Mouse (Mus musculus) CH12.LX (cell line): ENCODE measurements around the gene Agtr1a. TPM values are rescaled to one million over a fixed set of nuclear protein-coding genes. Genes with fewer than 3 reads are reported as not detected.

Experiments used
- DNase-seq: peaks from one replicate; pipeline ENCODE4 v3.0.0-alpha.2; 2013; ENCODE audit errors: extremely low read depth
- H3K27ac ChIP-seq: 2 replicates; pipeline ENCODE4 v1.5.1; 2012; ENCODE audit warnings: low read depth, mild to moderate bottlenecking, control low read depth, moderate library complexity; ENCODE audit not compliant: insufficient read depth
- H3K27me3 ChIP-seq: replicated peaks from 2 replicates; pipeline ENCODE3; 2012; ENCODE audit warnings: inconsistent platforms
- H3K36me3 ChIP-seq, 2 experiments: replicated peaks in 1 of 2; 2 replicates each; pipeline versions ENCODE3 to v1.6.1; 2012; ENCODE audit warnings: inconsistent platforms in 1 of 2, low read length in 1 of 2, mild to moderate bottlenecking in 1 of 2, mixed read lengths in 1 of 2, moderate library complexity in 1 of 2; ENCODE audit not compliant: control insufficient read depth in 1 of 2, insufficient read depth in 1 of 2
- H3K4me1 ChIP-seq, 2 experiments: 2 replicates each; pipeline ENCODE4 v1.6.1; 2012; ENCODE audit warnings: inconsistent platforms in 1 of 2, moderate library complexity in 1 of 2; ENCODE audit not compliant: insufficient read depth in 2 of 2, control insufficient read depth in 1 of 2
- H3K4me2 ChIP-seq: 2 replicates; pipeline ENCODE4 v1.6.1; 2012; ENCODE audit warnings: low read depth, mild to moderate bottlenecking, control low read depth; ENCODE audit not compliant: poor library complexity, insufficient read depth, severe bottlenecking
- H3K4me3 ChIP-seq, 3 experiments: fragments of 150-350 bp in 1 of 3; sonication (generic) in 1 of 3; replicated peaks in 1 of 3; 2 replicates each; pipeline versions ENCODE3 to v1.5.1; 2011 to 2012; ENCODE audit warnings: low read depth in 2 of 3, low read length in 2 of 3, mild to moderate bottlenecking in 2 of 3, moderate library complexity in 2 of 3, control low read depth in 1 of 3, improper control_type of control experiment in 1 of 3, inconsistent platforms in 1 of 3, mixed read lengths in 1 of 3; ENCODE audit not compliant: poor library complexity in 1 of 3
- H3K79me2 ChIP-seq: replicated peaks from 2 replicates; pipeline ENCODE4 v1.6.1; 2012; ENCODE audit warnings: mild to moderate bottlenecking, moderate library complexity; ENCODE audit not compliant: control insufficient read depth, poor library complexity, insufficient read depth, severe bottlenecking; ENCODE audit errors: extremely low read depth
- H3K9ac ChIP-seq: 2 replicates; pipeline ENCODE4 v1.6.1; 2012; ENCODE audit warnings: low read depth, mild to moderate bottlenecking, control low read depth, moderate library complexity; ENCODE audit not compliant: insufficient read depth
- H3K9me3 ChIP-seq: replicated peaks from 2 replicates; pipeline ENCODE3; 2012; ENCODE audit warnings: low read length, inconsistent platforms, mixed read lengths
- BHLHE40 ChIP-seq: IDR thresholded peaks from 2 replicates; pipeline ENCODE4 v1.6.1; 2011; ENCODE audit warnings: mild to moderate bottlenecking, low read depth, low read length, improper control_type of control experiment
- CTCF ChIP-seq, 2 experiments: IDR thresholded peaks in 1 of 2; conservative IDR thresholded peaks in 1 of 2; 2 replicates each; pipeline ENCODE4 v1.5.1; 2011 to 2012; ENCODE audit warnings: low read depth in 2 of 2, low read length in 2 of 2, improper control_type of control experiment in 1 of 2, inconsistent platforms in 1 of 2, mild to moderate bottlenecking in 1 of 2, moderate library complexity in 1 of 2
- ETS1 ChIP-seq: conservative IDR thresholded peaks from 2 replicates; pipeline ENCODE4 v1.6.1; 2012; ENCODE audit warnings: low read depth, mild to moderate bottlenecking, inconsistent platforms, low read length, improper control_type of control experiment, moderate library complexity
- GABPA ChIP-seq: IDR thresholded peaks from 2 replicates; pipeline ENCODE4 v1.6.1; 2012; ENCODE audit warnings: low read depth, low read length, improper control_type of control experiment, inconsistent platforms; ENCODE audit not compliant: insufficient replicate concordance
- HCFC1 ChIP-seq: IDR thresholded peaks from 2 replicates; pipeline ENCODE4 v1.6.1; 2012; ENCODE audit warnings: low read depth, mild to moderate bottlenecking, inconsistent platforms, low read length, improper control_type of control experiment
- JUN ChIP-seq: IDR thresholded peaks from 2 replicates; pipeline ENCODE4 v1.6.1; 2011; ENCODE audit warnings: low read depth, mild to moderate bottlenecking, low read length, improper control_type of control experiment, moderate library complexity; ENCODE audit not compliant: insufficient read depth
- JUND ChIP-seq: conservative IDR thresholded peaks from 2 replicates; pipeline ENCODE4 v1.6.1; 2011; ENCODE audit warnings: low read depth, low read length, improper control_type of control experiment
- KAT2A ChIP-seq: IDR thresholded peaks from 2 replicates; pipeline ENCODE4 v1.6.1; 2012; ENCODE audit warnings: low read length, improper control_type of control experiment, inconsistent platforms; ENCODE audit not compliant: insufficient replicate concordance
- MAX ChIP-seq: IDR thresholded peaks from 2 replicates; pipeline ENCODE4 v1.6.1; 2011; ENCODE audit warnings: low read length, improper control_type of control experiment
- MEF2A ChIP-seq: IDR thresholded peaks from 2 replicates; pipeline ENCODE4 v1.6.1; 2014; ENCODE audit warnings: low read depth, mild to moderate bottlenecking, inconsistent platforms, low read length, improper control_type of control experiment, borderline replicate concordance
- NRF1 ChIP-seq: IDR thresholded peaks from 2 replicates; pipeline ENCODE4 v1.6.1; 2014; ENCODE audit warnings: low read depth, mild to moderate bottlenecking, inconsistent platforms, low read length, improper control_type of control experiment, moderate library complexity
- PAX5 ChIP-seq: IDR thresholded peaks from 2 replicates; pipeline ENCODE4 v1.6.1; 2012; ENCODE audit warnings: low read length, inconsistent platforms, mixed read lengths
- POLR2AphosphoS2 ChIP-seq: IDR thresholded peaks from 2 replicates; pipeline ENCODE4 v1.6.1; 2011; ENCODE audit warnings: low read depth, low read length, improper control_type of control experiment
- RAD21 ChIP-seq: IDR thresholded peaks from 2 replicates; pipeline ENCODE4 v1.6.1; 2011; ENCODE audit warnings: low read depth, mild to moderate bottlenecking, low read length, improper control_type of control experiment, moderate library complexity
- SMC3 ChIP-seq: IDR thresholded peaks from 2 replicates; pipeline ENCODE4 v1.6.1; 2011; ENCODE audit warnings: low read depth, low read length, improper control_type of control experiment
- TBP ChIP-seq: conservative IDR thresholded peaks from 2 replicates; pipeline ENCODE4 v1.6.1; 2011; ENCODE audit warnings: low read depth, low read length, improper control_type of control experiment
- USF2 ChIP-seq: conservative IDR thresholded peaks from 2 replicates; pipeline ENCODE4 v1.6.1; 2011; ENCODE audit warnings: low read depth, low read length, improper control_type of control experiment
- ZKSCAN1 ChIP-seq: IDR thresholded peaks from 2 replicates; pipeline ENCODE4 v1.6.1; 2012; ENCODE audit warnings: low read depth, inconsistent platforms, low read length, improper control_type of control experiment, borderline replicate concordance
- ZMIZ1 ChIP-seq: IDR thresholded peaks from 2 replicates; pipeline ENCODE4 v1.6.1; 2012; ENCODE audit warnings: low read depth, mild to moderate bottlenecking, inconsistent platforms, low read length, improper control_type of control experiment
- ZNF384 ChIP-seq: IDR thresholded peaks from 2 replicates; pipeline ENCODE4 v1.6.1; 2012; ENCODE audit warnings: low read depth, low read length, improper control_type of control experiment, inconsistent platforms
- dilution Hi-C: fragments of 300-500 bp; cut with MboI; formaldehyde crosslinking; loops from 2 replicates; pipeline ENCODE4 v1.14.3; 2020; ENCODE audit warnings: low sequenced_read_pairs; ENCODE audit not compliant: extremely low pct_unique_long_range_greater_than_20kb, extremely low pct_ligation_motif_present
- in situ Hi-C: fragments of 300-500 bp; cut with MboI; formaldehyde crosslinking; loops from 3 replicates; pipeline ENCODE4 v1.14.3; 2019; ENCODE audit warnings: low sequenced_read_pairs, low pct_ligation_motif_present, low pct_unique_long_range_greater_than_20kb, mixed read lengths
- polyA plus RNA-seq: library from polyadenylated mRNA; unstranded; fragments of >175 nt; gene quantifications from 2 replicates; pipeline ENCODE4 v1.2.1, GENCODE M21; 2012; ENCODE audit warnings: low read depth; ENCODE audit not compliant: insufficient read length
- total RNA-seq, 2 experiments: library from RNA; depleted of rRNA; stranded (reverse); fragments of 300-350 nt in 1 of 2; fragments of >200 nt in 1 of 2; gene quantifications; 2 replicates each; pipeline ENCODE4 v1.2.3; 2012 to 2014

Agtr1a gene
- total and polyA plus RNA-seq, 3 experiments: not detected

DNA sequence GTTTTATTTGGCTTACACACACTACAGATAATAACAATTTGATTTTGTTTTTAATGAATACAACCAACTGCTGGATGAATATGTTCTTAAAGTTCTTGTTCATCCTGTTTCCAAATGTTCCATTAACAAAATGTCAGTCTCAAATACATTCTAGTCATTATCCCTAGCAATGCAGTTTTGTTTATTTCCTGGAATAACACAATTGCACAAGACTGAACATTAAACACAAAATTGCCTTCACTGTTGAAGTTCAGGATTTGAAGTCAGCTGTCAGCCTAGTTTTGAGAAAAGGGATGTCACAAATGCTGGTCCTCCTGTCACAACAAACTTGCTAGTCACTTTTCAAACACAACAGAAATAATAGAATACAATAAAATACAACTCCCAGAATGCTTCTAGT lies 12.1 kb downstream of the Agtr1a start:
- Histone ChIP-seq H3K27ac (no peak overlapping the region), H3K4me1 (0 out of 4 replicates have a peak, but pooled peaks cover 0 to 2% of the 10 kb centered on the region in 2 experiments), H3K4me2 (no peak overlapping the region), H3K4me3 (no peak overlapping the region), H3K36me3 (no peaks in the 10 kb centered on the region), H3K79me2 (no peaks in the 10 kb centered on the region), H3K9me3 (no peaks in the 10 kb centered on the region), H3K9ac (no peak overlapping the region), H3K27me3 (no peaks in the 10 kb centered on the region)
- dilution Hi-C loops (no loop called here), in situ Hi-C loops (no loop called here)
- TF ChIP-seq JUND (no peak), NRF1 (no peak), KAT2A (no peak), SMC3 (no peak), MAX (no peak), RAD21 (no peak), ETS1 (no peak), POLR2AphosphoS2 (no peak), ZMIZ1 (no peak), PAX5 (no peak), ZKSCAN1 (no peak), TBP (no peak), HCFC1 (no peak), USF2 (no peak), ZNF384 (no peak), BHLHE40 (no peak), JUN (no peak)
- DNase-seq: no peak

DNA sequence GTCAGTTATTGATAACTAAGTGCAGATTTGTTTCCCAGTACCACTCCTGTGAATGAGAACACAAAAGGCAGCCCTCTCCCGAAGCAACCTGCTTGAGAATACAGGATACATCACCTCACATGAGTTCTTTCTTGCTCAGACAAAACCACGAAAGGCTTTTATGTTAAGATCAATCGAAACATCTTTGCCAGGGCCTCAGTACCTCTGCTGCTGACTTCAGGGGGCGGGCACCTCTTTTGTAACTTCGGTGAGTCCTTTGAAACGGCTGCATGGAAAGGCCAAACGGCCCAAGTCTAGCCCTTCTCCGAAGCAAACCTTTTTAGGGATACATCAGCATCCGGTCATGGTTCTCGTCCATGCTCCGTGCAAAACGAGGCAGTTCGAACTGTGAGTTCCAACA lies 15.7 kb downstream of the Agtr1a start:
- dilution Hi-C loops: no loop called here

More for the DNA sequence above, 15.7 kb downstream of the Agtr1a start:
- in situ Hi-C loops: no loop called here
- no peak overlapping the region for H3K9ac ChIP-seq
- no peak overlapping the region for H3K27ac ChIP-seq
- TF ChIP-seq GABPA (no peak), CTCF (conservative IDR thresholded peaks at IDR 0.05 in 1 of 2, IDR thresholded peaks at IDR 0.05 in 1 of 2; ENCODE audit: low read depth in 2 of 2, low read length in 2 of 2) (no peak), HCFC1 (no peak), MEF2A (no peak)
- TF ChIP-seq, all 38 proteins: peak for 0
- no peaks in the 10 kb centered on the region for H3K9me3 ChIP-seq
- H3K36me3 ChIP-seq: no peaks in the 10 kb centered on the region
- H3K27me3 ChIP-seq: no peaks in the 10 kb centered on the region
- no peak overlapping the region for H3K4me2 ChIP-seq
- DNase-seq: no peak
- no peaks in the 10 kb centered on the region for H3K4me1 ChIP-seq
- H3K4me3 ChIP-seq: no peak overlapping the region
- H3K79me2 ChIP-seq: no peaks in the 10 kb centered on the region
